Mouse (Mus musculus) embryonic fibroblast, embryonic 13.5 days (primary cell): ENCODE results near the gene Klk1b9. TPM values are rescaled to one million over a fixed set of nuclear protein-coding genes. Genes with fewer than 3 reads are reported as not detected.
"Not testable (repeated sequence)": the region's sequence is repeated elsewhere in the genome, so short reads cannot be mapped to it uniquely, and the experiment has no call there.

ENCODE experiments used
- H3K27ac ChIP-seq: 2 replicates; pipeline ENCODE4 v1.5.1; 2012; ENCODE audit warnings: low read length, control low read depth, inconsistent platforms; ENCODE audit not compliant: insufficient read depth
- H3K4me1 ChIP-seq: 2 replicates; pipeline ENCODE4 v1.6.1; 2011; ENCODE audit warnings: low read length; ENCODE audit not compliant: control insufficient read depth, insufficient read depth
- H3K4me3 ChIP-seq: 2 replicates; pipeline ENCODE4 v1.5.1; 2011; ENCODE audit warnings: mild to moderate bottlenecking, control low read depth, low read length; ENCODE audit not compliant: insufficient read depth
- CTCF ChIP-seq: IDR thresholded peaks from 2 replicates; pipeline ENCODE4 v1.5.1; 2011; ENCODE audit warnings: mild to moderate bottlenecking, control low read depth, low read length, moderate library complexity, borderline replicate concordance; ENCODE audit not compliant: insufficient read depth
- POLR2A ChIP-seq: IDR thresholded peaks from 2 replicates; pipeline ENCODE4 v1.6.1; 2011; ENCODE audit warnings: low read depth, mild to moderate bottlenecking, control low read depth, low read length, moderate library complexity
- polyA plus RNA-seq: library from polyadenylated mRNA; stranded (reverse); fragments of >200 nt; gene quantifications from 2 replicates; pipeline ENCODE4 v1.2.4, GENCODE M21; 2011; ENCODE audit warnings: low read depth; ENCODE audit not compliant: missing spikeins, insufficient read length

The Klk1b9 gene
- polyA plus RNA-seq, 1 experiment, result not detected

GRCm38 (mm10) chr7:43967058-43967457, 8.8 kb upstream of the Klk1b9 start:
- Histone ChIP-seq H3K27ac (no peak overlapping the region), H3K4me1 (no peaks in the 10 kb centered on the region), H3K4me3 (no peak overlapping the region)
- TF ChIP-seq POLR2A (no peak), CTCF (no peak)

GRCm38 (mm10) chr7:43967612-43968011, 8.2 kb upstream of the Klk1b9 start:
- no peak for TF ChIP-seq POLR2A
- TF ChIP-seq CTCF, result no peak
- Histone ChIP-seq H3K4me3 (no peak overlapping the region), H3K4me1 (no peaks in the 10 kb centered on the region), H3K27ac (no peak overlapping the region)

- TF ChIP-seq POLR2A (no peak), CTCF (no peak)
- no peak overlapping the region for H3K4me3 ChIP-seq
- no peak overlapping the region for H3K27ac ChIP-seq
- H3K4me1 ChIP-seq, result no peaks in the 10 kb centered on the region
These were observed 9.8 kb downstream of the Klk1b9 start for GRCm38 (mm10) chr7:43985657-43986056.

GRCm38 (mm10) chr7:43994821-43995220, 19.0 kb downstream of the Klk1b9 start:
- not testable (repeated sequence) for H3K4me3 ChIP-seq, H3K4me1 ChIP-seq, H3K27ac ChIP-seq

- H3K4me3 ChIP-seq, H3K27ac ChIP-seq, H3K4me1 ChIP-seq: not testable (repeated sequence)
These were observed 19.7 kb downstream of the Klk1b9 start, which contains the start of gene Klk1b11 for GRCm38 (mm10) chr7:43995577-43995976. Gene Klk1b11 (plus strand): TSS chr7:43995877.

GRCm38 (mm10) chr7:44004847-44005246, 29.0 kb downstream of the Klk1b9 start:
- no peak overlapping the region for H3K4me3 ChIP-seq
- no peak overlapping the region for H3K27ac ChIP-seq
- no peaks in the 10 kb centered on the region for H3K4me1 ChIP-seq
- TF ChIP-seq POLR2A (no peak), CTCF (no peak)

- H3K4me1 ChIP-seq, H3K4me3 ChIP-seq, H3K27ac ChIP-seq: not testable (repeated sequence)
These were observed 36.0 kb downstream of the Klk1b9 start, which contains the start of gene Klk1b26 for GRCm38 (mm10) chr7:44011868-44012267. Gene Klk1b26 (plus strand): TSS chr7:44012168.

- H3K4me3 ChIP-seq, H3K4me1 ChIP-seq, H3K27ac ChIP-seq: not testable (repeated sequence)
These were observed 38.8 kb downstream of the Klk1b9 start for GRCm38 (mm10) chr7:44014666-44015065.

GRCm38 (mm10) chr7:44015071-44015470, 39.2 kb downstream of the Klk1b9 start:
- H3K4me1 ChIP-seq, result no peaks in the 10 kb centered on the region
- no peak overlapping the region for H3K27ac ChIP-seq
- TF ChIP-seq CTCF, result no peak
- TF ChIP-seq POLR2A, result no peak
- no peak overlapping the region for H3K4me3 ChIP-seq

Other genes starting within 250 kb of the Klk1b9 start
- not detected in 2 replicates for gene Klk12, start 207.2 kb upstream of the Klk1b9 start, polyA plus RNA-seq
- not detected in 2 replicates for gene Klk11, start 201.5 kb upstream of the Klk1b9 start, polyA plus RNA-seq
- 0.63 and 1.8 TPM in 2 replicates for gene Klk10, start 195.0 kb upstream of the Klk1b9 start, polyA plus RNA-seq
- gene Klk9, start 184.2 kb upstream of the Klk1b9 start, polyA plus RNA-seq, result not detected in 2 replicates
- gene Klk8, start 178.5 kb upstream of the Klk1b9 start, polyA plus RNA-seq, result 6.2 and 12.8 TPM in 2 replicates
- not detected in 2 replicates for gene Klk7, start 164.8 kb upstream of the Klk1b9 start, polyA plus RNA-seq
- not detected in 2 replicates for gene Klk6, start 151.6 kb upstream of the Klk1b9 start, polyA plus RNA-seq
- not detected in 2 replicates for gene Klk5, start 134.1 kb upstream of the Klk1b9 start, polyA plus RNA-seq
- not detected in 2 replicates for gene Klk4, start 94.9 kb upstream of the Klk1b9 start, polyA plus RNA-seq
- gene Klk15, start 42.3 kb upstream of the Klk1b9 start, polyA plus RNA-seq, result not detected in 2 replicates
- gene Klk1b8, start 25.4 kb upstream of the Klk1b9 start, polyA plus RNA-seq, result not detected in 2 replicates
- not detected in 2 replicates for gene Klk1b1, start 9.3 kb upstream of the Klk1b9 start, polyA plus RNA-seq
- gene Klk1b11, start 19.8 kb downstream of the Klk1b9 start, polyA plus RNA-seq, result not detected in 2 replicates
- gene Klk1b26, start 36.1 kb downstream of the Klk1b9 start, polyA plus RNA-seq, result not detected in 2 replicates
- gene Klk1b27, start 76.2 kb downstream of the Klk1b9 start, polyA plus RNA-seq, result not detected in 2 replicates
- gene Klk1b21, start 126.3 kb downstream of the Klk1b9 start, polyA plus RNA-seq, result not detected in 2 replicates
- gene Klk1b22, start 136.6 kb downstream of the Klk1b9 start, polyA plus RNA-seq, result not detected in 2 replicates
- gene Klk1b16, start 160.7 kb downstream of the Klk1b9 start, polyA plus RNA-seq, result not detected in 2 replicates
- not detected in 2 replicates for gene Klk1b24, start 212.2 kb downstream of the Klk1b9 start, polyA plus RNA-seq
- not detected in 2 replicates for gene Klk1b3, start 222.1 kb downstream of the Klk1b9 start, polyA plus RNA-seq
- gene Klk1b4, start 231.4 kb downstream of the Klk1b9 start, polyA plus RNA-seq, result not detected in 2 replicates
- gene Klk1b5, start 239.9 kb downstream of the Klk1b9 start, polyA plus RNA-seq, result not detected in 2 replicates
- gene Klk1, start 249.3 kb downstream of the Klk1b9 start, polyA plus RNA-seq, result not detected in 2 replicates